Mouse (Mus musculus): ENCODE results near the gene Vamp1.

Gene Vamp1

GRCm38 (mm10) chr6:125292256-125292655 is 76.9 kb downstream of the Vamp1 start:
- DNase-seq: no peak

- no peak for DNase-seq
Measured at GRCm38 (mm10) chr6:125294049-125294448, 78.7 kb downstream of the Vamp1 start.

All from liver (tissue).